Mouse (Mus musculus) limb, embryonic 14.5 days (tissue): ENCODE data around the gene Fcnb. TPM values are rescaled to one million over a fixed set of nuclear protein-coding genes. Genes with fewer than 3 reads are reported as not detected.

Experiments
- ATAC-seq: fragments of 200-750 bp; cut with Nextera tagmentation; 2 replicates; pipeline ENCODE4 v1.8.0; 2017; ENCODE audit warnings: low read depth, moderate number of reproducible peaks, moderate TSS enrichment; ENCODE audit not compliant: low FRiP score
- DNase-seq: peaks from one replicate; pipeline ENCODE4 v3.0.0-alpha.2; 2015; ENCODE audit warnings: low spot score
- H3K27ac ChIP-seq: fragments of 300-500 bp; sonication (generic); replicated peaks from 2 replicates; pipeline ENCODE4 v1.5.1; 2014; ENCODE audit warnings: low read depth, mild to moderate bottlenecking, low read length, moderate library complexity, mixed read lengths
- H3K27me3 ChIP-seq: fragments of 300-500 bp; sonication (generic); 2 replicates; pipeline ENCODE4 v1.6.1; 2014; ENCODE audit warnings: low read length, mixed read lengths; ENCODE audit not compliant: control insufficient read depth, insufficient read depth
- H3K36me3 ChIP-seq: fragments of 300-500 bp; sonication (generic); 2 replicates; pipeline ENCODE4 v1.6.1; 2014; ENCODE audit warnings: mild to moderate bottlenecking, low read length, moderate library complexity, mixed read lengths; ENCODE audit not compliant: control insufficient read depth, insufficient read depth
- H3K4me1 ChIP-seq: fragments of 300-500 bp; sonication (generic); 2 replicates; pipeline ENCODE4 v1.6.1; 2014; ENCODE audit warnings: antibody characterized with exemption, low read length, mixed read lengths; ENCODE audit not compliant: control insufficient read depth, insufficient read depth
- H3K4me2 ChIP-seq: fragments of 300-500 bp; sonication (generic); replicated peaks from 2 replicates; pipeline ENCODE4 v1.6.1; 2014; ENCODE audit warnings: low read depth, mild to moderate bottlenecking, low read length, moderate library complexity; ENCODE audit not compliant: severe bottlenecking
- H3K4me3 ChIP-seq: fragments of 300-500 bp; sonication (generic); replicated peaks from 2 replicates; pipeline ENCODE4 v1.5.1; 2014; ENCODE audit warnings: low read length
- H3K9ac ChIP-seq: fragments of 300-500 bp; sonication (generic); 2 replicates; pipeline ENCODE4 v1.6.1; 2014; ENCODE audit warnings: mild to moderate bottlenecking, low read depth, low read length, moderate library complexity; ENCODE audit not compliant: severe bottlenecking
- H3K9me3 ChIP-seq: fragments of 300-500 bp; sonication (generic); 2 replicates; pipeline ENCODE4 v1.6.1; 2016; ENCODE audit warnings: low read length; ENCODE audit not compliant: control insufficient read depth
- POLR2A ChIP-seq: fragments of 200-500 bp; IDR thresholded peaks from 2 replicates; pipeline ENCODE4 v1.8.0; 2012; ENCODE audit warnings: inconsistent platforms, mild to moderate bottlenecking, moderate library complexity, borderline replicate concordance; ENCODE audit not compliant: insufficient read depth, insufficient read length; ENCODE audit errors: extremely low read depth
- WGBS: fragments of 180-500 bp; shearing (Covaris S2); extraction: QIAGEN DNeasy Blood & Tissue Kit; methylation state at CpG from one replicate; pipeline ENCODE4 v1.1.7; 2014; 5-methylcytosine and 5-hydroxymethylcytosine counted together
- polyA plus RNA-seq, 2 experiments: library from polyadenylated mRNA; depleted of rRNA in 1 of 2; stranded (reverse) in 1 of 2; unstranded in 1 of 2; fragments of >200 nt; fragmentation: Nextera tagmentation in 1 of 2; extraction: Ambion mirVana in 1 of 2; gene quantifications; 2 replicates each; pipeline versions ENCODE4 v1.2.1 to v1.2.3; 2012 to 2014

Fcnb gene
- polyA plus RNA-seq (2012; rRNA removed) (0.40 and 0.69 TPM in 2 replicates), polyA plus RNA-seq (2014; fragmentation: Nextera tagmentation; extraction: Ambion mirVana) (0.28 and 0.88 TPM in 2 replicates)

DNA sequence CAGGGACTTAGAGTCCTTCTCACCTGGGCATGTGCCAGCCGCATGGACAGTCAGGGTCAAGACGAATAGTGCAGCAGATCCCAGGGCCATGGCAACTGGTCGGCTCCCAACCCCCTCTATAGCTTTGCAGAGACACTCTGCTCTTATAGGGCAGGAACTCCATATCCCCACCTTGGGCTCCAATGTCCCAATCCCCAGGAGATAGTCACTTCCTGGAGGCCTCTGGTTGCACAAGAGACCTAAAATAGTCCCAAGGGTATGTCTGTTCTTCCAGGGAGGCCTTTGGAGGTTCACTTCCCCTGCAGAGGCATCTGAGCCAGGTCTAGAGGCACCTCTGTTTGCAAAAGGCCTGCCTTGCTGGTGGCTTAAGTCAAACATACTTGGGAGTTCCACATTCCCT is at the start of gene Fcnb:
Fcnb (minus strand) TSS at position 118 of the 400 bp plus-strand sequence.
- Histone ChIP-seq H3K4me2 (no peak within 1 kb of the TSS), H3K4me3 (no peak within 1 kb of the TSS), H3K27ac (no peak within 1 kb of the TSS), H3K36me3 (no peaks in the 10 kb centered on the region), H3K9ac (no peak within 1 kb of the TSS), H3K27me3 (no peaks in the 10 kb centered on the region), H3K4me1 (no peaks in the 10 kb centered on the region), H3K9me3 (no peaks in the 10 kb centered on the region)
- no peak for TF ChIP-seq POLR2A
- no peak for DNase-seq
- ATAC-seq: no peak
- 82% methylated on average over 3 of the region's 3 CpGs for WGBS

DNA sequence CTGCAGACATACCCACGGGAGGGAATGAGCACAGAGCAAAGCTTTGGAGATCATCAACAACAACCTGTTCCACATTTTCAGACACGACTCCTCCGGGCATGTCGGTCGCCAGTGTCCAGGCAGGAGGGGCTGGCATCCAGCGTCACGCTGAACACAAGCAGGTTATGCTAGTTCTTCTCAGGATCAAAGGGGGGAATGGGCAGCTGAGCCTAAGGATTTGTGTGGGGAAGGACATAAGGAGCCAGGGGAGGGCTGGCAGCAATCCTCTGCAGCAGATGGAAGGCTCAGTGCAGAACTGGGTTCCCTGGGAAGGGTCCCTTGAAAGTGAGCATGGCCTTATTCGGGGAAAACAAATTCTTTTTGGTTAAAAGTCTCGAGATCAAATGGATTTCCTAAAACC is 49.1 kb upstream of the Fcnb start:
- Histone ChIP-seq H3K27ac (no peak overlapping the region), H3K4me3 (no peak overlapping the region), H3K4me1 (peaks cover 12% of the 10 kb centered on the region), H3K4me2 (no peak overlapping the region), H3K9ac (no peak overlapping the region), H3K27me3 (no peaks in the 10 kb centered on the region), H3K9me3 (no peaks in the 10 kb centered on the region), H3K36me3 (no peaks in the 10 kb centered on the region)
- no peak for TF ChIP-seq POLR2A
- WGBS: 83% methylated on average over 9 of the region's 9 CpGs
- no peak for ATAC-seq
- no peak for DNase-seq

DNA sequence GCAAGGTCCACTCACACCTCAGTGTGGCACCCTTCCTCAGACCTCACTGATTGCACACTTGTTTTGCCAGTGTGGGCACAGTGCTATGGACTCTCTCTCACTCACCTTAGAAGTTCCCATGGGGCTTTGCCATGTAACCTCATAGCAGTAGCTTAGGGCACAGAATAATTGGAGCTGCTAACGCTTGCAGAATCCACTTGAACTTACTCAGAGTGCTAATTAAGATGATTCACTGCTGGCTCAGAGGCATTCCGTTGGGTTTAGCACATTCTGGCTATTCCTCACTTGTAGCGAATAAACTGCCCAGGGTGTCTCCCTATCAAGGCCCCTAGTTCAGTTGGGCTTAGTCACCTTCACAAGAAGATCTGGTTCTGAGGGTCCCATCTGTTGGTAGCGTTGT is 47.4 kb upstream of the Fcnb start:
- H3K27ac ChIP-seq: no peak overlapping the region
- DNase-seq (no peak), ATAC-seq (no peak)
- H3K9ac ChIP-seq: no peak overlapping the region
- no peaks in the 10 kb centered on the region for H3K4me1 ChIP-seq
- TF ChIP-seq POLR2A: no peak
- 59% methylated on average over 4 of the region's 4 CpGs for WGBS
- no peaks in the 10 kb centered on the region for H3K9me3 ChIP-seq
- H3K4me3 ChIP-seq: no peak overlapping the region
- no peaks in the 10 kb centered on the region for H3K27me3 ChIP-seq
- H3K4me2 ChIP-seq: no peak overlapping the region
- H3K36me3 ChIP-seq: no peaks in the 10 kb centered on the region

DNA sequence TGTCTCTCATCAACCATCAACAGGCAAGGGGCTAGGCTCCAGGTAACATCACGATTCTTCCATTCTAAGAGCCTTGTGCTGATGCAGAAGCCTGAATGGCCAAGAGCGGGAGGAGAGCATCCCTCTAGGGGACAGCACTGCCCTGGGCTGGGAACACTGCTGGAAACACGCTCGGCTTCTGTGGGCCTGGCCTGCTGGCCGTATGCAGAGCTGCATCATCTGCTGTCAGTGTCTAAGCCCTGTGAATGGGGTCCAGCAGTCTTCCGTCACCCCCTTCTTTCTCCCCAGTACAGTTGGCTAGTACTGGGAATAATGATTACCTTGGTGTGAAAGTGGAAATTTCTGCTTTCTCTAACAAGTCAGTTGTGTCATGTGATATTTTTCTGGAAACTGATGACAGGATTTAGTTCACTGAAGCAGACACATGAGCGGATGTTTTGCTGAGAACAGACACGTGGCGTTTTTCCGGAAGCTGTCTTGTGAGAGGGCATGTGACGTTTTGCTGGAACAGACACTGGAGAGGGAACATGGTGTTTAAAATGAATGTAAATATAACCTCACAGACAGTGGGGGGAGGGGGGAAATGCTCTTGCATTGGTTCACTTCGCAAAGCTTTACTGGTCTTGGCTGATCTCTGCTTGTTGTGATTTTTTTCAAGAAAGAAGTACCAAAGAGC is 42.2 kb upstream of the Fcnb start:
- Histone ChIP-seq H3K4me2 (no peak overlapping the region), H3K4me1 (no peaks in the 10 kb centered on the region), H3K36me3 (no peaks in the 10 kb centered on the region), H3K4me3 (no peak overlapping the region), H3K27me3 (no peaks in the 10 kb centered on the region), H3K9ac (no peak overlapping the region), H3K27ac (no peak overlapping the region), H3K9me3 (no peaks in the 10 kb centered on the region)
- no peak for TF ChIP-seq POLR2A
- 77% methylated on average over 12 of the region's 12 CpGs for WGBS
- ATAC-seq (no peak), DNase-seq (no peak)

DNA sequence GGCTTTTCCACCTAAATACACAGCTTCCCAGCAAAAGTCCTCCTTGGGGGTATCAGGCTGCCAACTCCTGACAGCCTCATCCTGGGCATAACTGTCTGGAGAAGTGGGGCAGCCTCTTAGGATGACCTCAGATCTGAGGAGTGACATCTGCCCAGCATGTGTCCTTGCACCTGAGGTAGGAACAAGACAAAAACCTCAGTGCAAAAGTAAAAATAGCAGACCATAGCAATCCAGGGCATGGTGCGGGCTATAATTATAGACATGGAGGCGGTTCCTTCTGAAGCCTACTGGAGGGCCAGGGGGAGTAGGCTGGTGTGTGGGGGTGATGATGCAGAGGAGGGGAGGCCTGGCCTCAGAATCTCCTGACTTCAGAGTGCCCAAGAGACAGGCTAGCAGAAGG is 39.2 kb upstream of the Fcnb start:
- ATAC-seq (no peak), DNase-seq (no peak)

More for the DNA sequence above, 39.2 kb upstream of the Fcnb start:
- TF ChIP-seq POLR2A: no peak
- Histone ChIP-seq H3K4me3 (no peak overlapping the region), H3K27ac (no peak overlapping the region), H3K4me2 (no peak overlapping the region), H3K9ac (no peak overlapping the region), H3K9me3 (no peaks in the 10 kb centered on the region), H3K36me3 (no peaks in the 10 kb centered on the region), H3K27me3 (no peaks in the 10 kb centered on the region), H3K4me1 (no peaks in the 10 kb centered on the region)
- 85% methylated on average over 2 of the region's 2 CpGs for WGBS
